Mouse (Mus musculus) mesoderm, embryonic 11.5 days (tissue): ENCODE measurements around the gene Adarb2.

ENCODE experiments used
- DNase-seq: peaks from one replicate; pipeline ENCODE4 v3.0.0-alpha.2; 2012; ENCODE audit warnings: low read depth, low spot score

Gene Adarb2

DNA sequence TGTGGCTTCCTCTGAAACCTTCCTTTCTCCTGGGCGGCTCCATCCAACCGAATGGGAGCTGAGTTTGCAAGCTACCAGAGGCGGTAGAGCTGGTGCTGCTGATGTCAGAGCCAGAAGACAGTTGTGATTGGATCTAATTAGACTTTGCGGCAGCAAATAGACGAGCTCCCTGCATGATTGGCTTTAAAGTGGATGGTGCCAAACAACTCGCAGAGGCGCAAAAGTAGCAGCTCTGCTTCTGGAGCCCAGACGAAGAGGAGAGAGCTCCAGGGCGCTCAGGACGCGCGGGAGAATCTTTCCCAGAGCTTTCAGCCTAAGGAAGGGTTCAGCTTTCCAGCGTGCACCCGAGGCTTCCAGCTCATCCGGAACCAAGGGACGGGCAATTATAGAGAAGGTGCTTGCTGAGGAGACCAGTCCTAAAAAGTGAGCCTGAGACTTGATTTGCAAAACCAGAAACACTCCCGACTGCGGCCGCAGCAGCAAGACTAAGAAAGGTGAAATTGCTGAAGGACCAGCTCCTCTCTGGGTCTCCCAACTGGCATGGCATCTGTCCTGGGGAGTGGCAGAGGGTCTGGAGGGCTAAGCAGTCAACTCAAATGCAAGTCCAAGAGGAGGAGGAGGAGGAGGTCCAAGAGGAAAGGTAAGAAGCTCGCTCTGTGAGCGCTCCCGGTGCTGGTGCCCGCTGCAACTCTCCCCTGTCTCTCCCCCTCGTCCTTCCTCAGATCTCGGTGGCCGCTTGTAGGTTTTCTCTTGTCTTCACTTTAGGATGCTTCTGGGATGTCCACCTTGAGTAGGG lies at the start of gene Adarb2:
TSS of gene Adarb2 (plus strand) at position 186 of the 796 bp plus-strand sequence.
- peak; percentile 69 for DNase-seq

DNA sequence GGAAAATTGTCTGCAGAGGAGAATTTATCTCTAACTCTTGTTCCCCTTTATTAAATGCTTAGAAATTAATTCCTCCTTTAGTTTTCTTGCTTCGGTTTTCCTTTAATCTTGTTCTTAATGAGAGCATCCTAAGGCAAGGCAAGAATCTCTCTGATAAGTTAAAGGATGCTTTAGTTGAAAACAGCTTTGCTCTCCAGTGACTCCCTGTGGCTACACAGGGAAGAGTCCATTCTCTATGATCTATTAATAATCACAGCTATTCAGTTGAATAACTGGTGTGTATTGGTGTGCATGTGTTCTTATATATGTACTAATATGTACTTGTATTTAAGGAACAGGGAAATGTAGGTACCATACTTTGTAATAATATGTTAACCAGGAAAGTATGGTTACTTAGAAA lies 28.9 kb upstream of the Adarb2 start:
- no peak for DNase-seq

DNA sequence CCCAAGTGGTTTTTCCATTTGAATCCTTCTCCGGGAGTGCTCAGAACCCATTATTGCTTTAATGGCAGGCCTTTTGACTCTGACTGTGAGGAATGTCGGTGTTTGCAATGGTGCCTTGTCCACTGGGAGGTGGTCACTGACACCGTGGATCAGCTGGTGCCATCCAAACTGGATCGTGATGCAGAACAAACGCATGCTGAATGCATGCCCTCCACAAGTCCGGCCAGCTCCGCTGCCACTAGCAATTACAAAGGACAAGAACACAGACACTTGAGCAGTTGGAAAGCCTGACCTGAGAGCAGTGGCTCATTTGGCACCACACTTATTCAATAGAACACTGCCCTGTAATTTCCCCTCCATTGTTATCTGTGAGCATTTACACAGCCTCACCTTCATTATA lies 10.7 kb upstream of the Adarb2 start:
- DNase-seq, result no peak

DNA sequence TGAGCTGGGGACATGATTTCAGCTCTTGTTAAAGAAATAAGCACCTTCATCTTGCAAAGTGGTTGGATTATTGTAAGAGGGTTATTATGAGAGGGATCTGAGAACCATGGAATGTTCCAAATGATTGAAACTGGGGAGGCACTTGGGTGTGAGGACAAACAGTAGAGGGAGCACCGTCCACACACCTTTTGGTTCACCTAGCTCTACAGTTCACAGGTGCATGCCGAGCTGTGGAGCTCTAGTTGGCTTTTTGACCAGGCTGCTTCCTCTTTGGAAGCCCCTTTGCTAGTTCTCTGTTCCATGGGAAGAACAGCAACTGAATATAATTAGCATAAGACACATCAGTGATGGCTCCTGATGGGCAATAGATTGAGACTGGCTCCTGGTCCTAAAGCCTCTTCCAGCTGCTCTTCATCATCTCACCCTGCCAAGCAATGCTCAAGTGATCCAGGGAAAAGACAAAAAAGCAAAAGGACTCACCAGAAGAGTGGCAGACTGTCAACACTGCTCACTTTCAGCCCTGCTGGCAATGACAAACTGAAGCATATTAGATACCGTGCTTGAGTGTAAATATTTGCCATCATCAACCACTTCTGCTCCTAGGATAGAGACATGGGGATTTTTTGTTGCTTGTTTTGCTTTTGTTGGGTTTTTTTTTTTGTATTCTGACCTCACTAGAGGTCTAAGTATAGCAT lies 3.3 kb upstream of the Adarb2 start:
- no peak for DNase-seq

DNA sequence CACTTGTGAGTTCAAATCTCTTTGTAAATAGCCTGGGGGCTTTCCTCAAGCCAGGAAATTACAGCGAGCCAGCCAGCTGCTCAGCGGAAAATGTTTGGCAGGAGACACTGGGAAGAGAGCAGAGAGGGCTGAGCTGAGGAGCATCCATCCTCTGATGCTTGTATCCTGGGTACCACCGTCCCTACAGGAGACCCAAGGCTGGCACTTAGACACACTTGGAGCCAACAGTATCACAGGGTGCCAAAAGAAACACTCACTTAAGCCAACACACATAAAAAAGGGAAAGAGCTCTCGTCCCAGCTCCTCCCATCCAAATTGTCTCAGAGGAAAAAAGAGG lies 779 bp downstream of the Adarb2 start:
- no peak for DNase-seq

DNA sequence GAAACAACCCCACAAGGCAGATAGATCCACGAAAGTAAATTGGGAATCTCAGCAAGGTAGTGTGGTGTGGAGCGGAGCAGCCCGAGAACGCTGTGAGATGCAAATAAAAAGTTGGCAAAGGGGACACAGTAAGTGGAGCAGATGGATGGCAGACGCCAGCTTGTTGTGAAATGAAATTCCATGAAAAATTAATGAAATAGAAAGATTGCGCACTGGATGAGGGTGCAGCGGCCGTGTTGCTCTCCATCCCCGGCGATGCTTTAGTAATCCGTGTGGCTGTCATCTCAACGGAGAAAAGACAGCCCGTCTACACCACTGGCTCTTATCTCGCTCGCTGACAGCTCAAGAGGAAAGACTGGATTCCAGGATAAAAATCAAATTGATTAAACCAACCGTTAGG lies 4.7 kb downstream of the Adarb2 start:
- no peak for DNase-seq

DNA sequence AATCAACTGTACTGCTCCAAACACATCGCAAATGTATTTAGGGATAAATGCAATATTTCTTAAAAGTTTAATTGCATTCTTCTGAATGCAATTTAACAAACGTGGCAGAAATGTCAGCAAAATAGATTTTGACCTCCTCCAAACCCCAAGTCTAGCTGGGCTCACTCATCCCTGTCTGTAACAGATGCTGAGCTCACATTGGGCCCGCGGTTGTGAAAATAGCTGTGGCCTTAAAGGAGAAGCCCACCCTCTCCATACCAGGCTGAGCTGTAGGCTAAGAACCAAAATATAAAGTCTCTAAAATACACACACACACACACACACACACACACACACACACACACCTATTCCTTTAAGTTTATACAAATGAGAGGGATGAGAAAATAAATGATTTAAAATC lies 8.1 kb downstream of the Adarb2 start:
- DNase-seq, result no peak

DNA sequence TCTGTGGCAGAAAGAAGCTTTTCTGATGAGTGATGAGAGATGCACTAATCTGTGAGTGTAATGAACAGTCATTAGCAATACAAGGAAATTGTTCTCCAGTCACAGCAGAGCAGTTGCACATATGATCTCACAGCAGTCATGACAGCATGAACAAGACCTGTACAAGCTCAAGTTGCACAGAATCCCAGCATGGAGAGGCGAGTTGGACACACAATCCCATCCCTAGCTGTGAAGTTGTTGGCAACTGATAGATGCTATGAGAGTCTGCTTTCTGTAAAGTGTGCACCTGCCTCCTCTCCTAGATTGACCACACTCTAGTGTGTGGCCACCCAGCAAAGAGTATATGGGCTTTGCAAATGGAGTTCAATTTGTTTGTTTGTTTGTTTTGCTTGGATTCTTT lies 36.2 kb downstream of the Adarb2 start:
- no peak for DNase-seq

DNA sequence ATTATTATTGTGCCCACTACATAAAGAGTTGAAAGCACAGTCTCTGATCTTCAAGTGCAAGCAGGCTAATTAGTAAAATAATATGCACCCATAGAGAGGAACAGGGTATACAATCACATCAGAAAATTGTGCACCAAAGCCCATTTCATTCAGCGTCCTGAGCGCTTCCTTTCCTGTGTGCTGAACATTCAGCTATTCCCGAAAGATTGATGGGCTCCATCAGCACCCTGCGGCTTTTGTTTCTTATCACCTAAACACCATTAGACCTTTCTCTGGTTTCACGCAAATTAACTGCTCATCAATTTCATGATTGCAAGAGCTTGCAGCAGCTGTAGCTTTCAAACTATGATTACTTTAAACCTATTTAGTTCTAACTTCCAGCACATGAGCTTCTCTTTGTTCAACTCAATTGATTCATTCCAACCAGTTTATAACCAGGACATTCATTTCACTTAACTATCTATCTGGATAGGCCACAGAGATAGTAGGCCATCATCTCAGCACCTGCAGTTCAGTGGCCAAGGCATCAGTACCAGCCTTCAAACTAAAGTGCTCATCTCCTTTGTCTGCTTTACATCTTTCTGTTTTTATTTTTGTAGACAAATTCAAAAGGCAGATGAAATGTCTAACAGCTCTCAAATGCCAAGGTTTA lies 45.5 kb downstream of the Adarb2 start:
- peak; percentile 37 for DNase-seq

DNA sequence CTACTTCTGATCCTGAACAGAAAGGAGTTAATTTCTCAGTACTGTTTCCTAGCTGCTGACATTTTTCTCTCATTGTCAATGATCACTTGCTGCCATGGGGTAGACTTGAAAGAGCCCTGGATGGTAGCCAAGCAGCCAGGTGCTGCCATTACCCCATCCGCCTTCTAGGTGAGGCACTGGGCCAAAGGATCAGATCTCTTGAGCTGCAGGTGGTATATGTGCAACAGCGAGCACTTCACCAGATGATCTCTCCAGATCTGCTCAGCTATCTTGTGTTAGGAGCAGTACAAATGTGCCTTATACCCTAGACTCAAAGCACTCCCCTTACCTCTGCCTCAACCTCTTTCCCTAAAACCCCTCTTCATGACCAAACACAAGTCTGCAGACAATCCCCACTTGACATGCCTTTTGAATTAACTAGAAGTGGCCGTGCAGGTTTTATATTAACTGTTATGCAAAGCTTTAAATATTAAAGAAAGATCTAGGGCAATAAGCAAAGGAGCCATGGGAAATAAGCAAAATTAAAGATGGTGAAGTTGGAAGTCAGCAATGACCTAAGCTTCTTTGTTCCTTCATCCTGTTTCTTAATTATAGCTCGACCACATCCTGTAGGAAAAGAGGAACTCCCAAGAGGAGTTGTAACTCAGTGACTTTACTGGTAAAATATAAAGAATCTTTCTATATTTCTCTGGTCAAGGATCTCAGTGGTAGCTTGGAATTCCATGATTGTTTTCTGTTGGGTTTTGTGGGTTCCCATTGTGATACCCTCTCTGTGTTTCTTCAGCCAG lies 69.7 kb downstream of the Adarb2 start:
- no peak for DNase-seq

DNA sequence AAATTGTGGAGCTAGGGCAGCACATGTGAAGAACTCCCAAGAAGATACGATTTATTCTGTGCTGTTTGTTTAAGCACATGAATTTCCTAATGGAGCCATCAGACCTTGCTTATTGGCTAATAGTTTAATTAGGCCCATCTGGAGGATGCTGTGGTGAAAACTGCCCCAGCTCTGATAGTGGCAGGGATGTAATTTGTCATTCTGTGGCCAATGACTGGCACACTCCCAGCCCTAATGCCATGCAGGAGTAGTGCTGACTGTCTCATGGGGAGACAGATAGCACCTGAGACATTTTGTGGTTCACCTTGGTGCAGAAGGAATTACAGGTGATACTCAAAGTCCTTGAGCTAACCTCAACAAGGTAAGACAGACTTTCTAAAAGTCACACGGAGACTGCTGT lies 80.5 kb downstream of the Adarb2 start:
- no peak for DNase-seq

DNA sequence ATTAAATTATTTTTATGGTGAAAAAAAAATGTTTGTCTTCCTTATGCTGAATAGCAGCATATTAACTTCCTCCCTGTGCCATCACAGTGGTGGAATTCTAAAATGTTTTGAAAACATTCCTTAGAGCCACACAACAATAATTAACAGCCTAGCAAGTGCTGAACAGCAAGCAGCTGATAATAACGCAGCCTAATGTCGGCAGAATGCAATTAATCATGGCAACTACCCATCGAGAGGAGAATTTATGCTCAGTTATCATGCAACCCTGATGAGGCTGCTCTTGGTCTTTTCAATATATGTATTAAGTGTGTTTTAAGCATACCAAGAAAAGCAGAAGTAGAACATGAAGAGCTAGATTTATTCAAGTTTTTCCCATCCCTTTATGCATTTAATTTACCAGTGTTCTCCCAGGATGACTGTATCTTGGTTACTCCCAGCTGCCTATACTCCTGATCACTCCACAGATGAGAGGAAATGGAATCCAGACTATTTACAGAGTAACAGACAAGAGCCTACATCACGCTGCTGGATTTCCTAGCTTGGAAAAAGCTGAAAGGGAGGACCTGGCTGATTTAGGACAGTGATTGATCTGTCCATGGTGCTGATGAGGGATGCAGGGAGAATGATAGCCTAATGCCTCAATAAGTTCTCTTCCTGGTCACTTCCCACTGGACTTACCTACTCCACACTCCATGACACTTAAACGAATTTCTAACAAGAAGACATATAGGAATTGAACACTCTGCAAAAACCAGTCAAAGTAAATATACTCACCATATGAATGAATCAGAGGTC lies 113.9 kb downstream of the Adarb2 start:
- DNase-seq, result peak; percentile 26

DNA sequence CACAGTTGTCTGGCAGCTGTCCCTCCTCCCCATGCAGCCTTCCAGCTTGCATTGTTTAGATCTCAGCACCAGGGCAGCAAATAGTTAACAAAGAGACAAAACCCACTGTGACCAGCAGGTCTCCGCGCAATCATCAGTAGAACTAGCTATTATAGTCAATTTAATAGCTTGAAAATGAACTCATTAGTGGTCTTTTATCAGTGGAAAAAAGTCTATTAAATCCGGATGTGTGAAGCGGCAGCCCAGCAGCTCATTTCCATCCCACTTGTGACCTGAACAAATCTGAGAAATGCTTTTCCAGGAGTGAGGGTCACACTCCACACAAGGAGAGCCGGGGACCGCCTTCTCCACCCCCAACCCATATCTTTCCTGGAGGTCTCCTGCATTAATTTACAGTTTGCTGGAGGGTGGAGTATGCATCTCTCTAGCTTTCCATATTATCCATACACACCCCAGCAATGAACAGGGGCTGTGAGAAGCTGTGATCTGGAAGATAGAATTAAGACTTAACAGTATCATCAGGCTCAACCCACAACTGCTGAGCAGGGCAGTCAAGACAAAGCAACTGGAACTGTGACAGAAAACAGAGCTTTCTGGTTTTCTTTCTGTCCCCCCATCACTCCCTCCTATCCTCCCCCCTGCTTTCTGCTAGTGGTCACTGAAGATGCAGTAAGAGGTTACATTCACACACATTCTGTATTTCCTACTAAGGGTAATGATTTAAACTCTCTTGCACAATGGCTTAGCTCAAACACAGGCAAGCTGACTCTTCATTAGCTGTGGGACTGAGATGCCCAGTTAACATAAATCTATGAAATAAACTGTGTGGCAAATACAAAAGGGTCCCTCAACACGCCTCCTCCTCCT lies 131.2 kb downstream of the Adarb2 start:
- peak; percentile 22 for DNase-seq

DNA sequence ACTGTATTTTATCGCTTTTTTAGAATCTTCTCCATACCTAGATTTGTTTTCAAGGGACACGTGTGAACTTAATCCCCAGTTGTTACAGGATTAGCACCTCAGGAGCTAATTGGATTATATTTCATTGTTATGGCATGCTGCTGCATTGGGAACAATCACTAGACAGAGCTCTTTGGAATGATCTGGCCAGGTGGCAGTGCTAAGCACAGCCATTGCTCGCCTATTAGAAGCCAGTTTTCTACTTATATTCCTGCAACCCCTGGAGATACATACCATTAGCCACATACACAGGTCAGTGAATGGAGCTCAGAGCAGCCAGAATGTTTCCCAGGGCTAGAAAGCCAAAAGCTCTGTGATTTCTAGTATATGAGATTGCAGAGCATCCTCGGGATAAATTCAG lies 131.9 kb downstream of the Adarb2 start:
- no peak for DNase-seq

DNA sequence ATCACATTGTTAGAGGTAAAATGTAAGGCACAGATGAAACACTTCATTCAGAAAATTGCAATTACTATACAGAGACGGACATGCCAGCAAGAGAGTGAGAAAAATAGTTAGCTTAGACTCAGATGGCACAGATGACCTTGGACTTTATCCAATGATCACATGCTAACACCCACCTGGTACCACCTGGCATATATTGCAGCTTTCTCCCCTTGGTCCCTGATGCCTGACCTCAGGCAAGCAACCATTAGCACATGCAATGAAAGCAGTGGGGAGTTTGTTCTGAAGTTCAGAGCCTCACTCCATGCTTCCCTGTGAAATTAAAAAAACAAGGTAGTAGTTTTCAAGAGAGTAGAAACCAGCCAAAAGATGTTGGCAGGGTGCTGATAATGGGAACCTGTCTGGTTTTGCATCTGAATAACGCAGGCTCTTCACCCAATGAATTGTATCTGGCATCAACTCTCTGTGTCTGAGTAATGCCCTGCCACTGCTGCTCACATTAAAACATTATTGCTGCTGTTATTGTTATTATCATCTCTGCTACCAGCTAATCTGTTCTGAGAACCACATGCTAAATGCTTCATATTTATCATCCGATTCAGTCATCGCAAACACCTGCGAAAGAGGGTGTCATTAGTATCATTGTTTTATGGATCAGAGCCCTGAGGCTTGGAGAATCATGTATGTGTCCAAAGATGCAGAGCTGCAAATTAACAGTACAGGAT lies 138.6 kb downstream of the Adarb2 start:
- no peak for DNase-seq

DNA sequence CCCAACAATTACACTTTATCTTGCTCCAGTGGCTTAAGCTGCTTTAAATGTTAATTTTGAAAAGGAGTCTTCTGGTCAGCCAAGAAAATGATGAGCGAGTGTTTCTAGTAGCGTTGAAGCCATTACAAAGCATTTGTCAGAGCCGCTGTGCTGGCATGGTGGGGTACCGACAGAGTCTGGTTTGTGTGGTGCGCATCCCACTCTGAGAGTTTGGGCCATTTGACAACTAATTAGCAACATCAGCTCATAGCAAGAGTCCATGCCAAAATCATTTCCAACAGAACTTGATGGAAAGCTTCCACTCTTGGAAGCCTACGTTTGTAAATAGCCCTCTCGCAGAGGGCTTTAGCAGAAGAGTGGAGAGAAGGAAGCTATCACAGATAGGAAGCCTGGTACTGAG lies 144.5 kb downstream of the Adarb2 start:
- DNase-seq, result no peak

DNA sequence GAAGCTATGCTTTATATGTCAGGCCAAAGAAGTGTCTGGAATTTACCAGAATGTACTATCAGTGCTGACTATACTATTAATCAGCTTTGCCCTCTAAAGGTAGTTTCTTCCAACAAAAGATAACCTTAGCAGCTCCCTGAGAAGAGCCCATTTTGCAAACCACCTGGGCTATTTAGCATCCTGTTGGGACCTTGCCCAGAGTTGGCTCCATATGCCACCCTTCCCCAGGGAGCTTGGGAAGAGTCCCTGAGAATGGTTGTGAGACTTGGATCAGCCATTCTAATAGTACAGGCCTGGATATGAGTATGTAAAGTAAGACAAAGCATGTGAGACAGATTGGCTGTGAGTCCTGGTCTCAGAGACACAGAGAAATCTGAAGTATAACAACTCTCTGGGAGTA lies 149.7 kb downstream of the Adarb2 start:
- DNase-seq, result no peak

DNA sequence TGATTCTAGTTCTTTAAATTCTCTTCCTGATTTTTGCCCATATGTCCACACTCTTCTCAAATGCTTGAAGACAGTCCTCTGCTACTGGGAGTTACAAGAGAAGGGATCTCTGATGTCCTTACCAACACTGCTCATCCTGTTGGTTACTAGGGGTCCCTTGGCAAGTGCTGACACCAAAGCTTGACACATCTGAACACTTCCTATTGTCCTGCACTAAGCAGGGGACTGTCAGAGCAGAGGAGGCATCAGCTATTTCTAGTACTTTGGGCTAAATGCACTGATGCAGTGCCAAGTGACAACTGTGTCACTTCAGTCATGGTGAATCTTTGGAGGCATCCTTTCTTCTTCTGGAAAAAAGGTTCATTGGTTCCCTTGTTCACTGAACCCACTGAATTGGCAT lies 150.3 kb downstream of the Adarb2 start:
- DNase-seq, result no peak

DNA sequence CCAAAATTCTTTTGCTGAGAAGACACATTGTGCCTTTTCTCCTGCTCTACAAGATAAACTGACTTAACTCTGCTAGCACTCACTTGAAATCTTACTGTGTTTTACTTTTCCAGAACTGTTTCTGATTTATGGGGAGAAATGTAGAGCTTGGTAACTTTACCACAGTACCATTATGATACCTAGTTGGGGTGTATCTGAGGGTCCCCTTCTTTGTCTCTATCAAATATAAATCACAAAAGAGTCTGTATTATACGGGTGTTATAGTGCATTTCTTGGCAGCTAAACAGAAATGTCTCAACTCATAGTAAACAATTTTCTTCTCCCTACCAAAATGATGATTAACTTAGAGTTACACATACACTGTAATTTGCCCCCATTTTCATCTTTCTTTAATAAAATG lies 162.9 kb downstream of the Adarb2 start:
- DNase-seq, result no peak

DNA sequence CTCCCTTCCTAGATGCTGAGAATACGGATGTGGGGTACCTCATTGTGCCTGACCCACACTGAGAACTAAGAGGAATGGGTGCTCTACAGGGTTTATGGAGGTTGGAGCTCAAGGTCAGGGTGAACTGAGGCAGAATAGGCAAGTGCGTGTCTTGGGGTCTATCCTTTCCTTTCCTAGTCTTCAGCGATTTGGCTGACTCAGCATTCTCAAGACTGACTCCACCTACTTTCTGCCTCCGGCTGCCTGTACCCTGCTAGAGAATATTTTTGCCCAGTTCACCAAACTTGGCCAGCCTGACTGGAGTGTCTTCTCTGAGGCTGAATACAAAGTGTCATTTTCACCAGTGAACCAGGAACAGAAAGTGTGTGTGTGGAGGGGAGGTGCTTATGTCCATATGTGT lies 163.4 kb downstream of the Adarb2 start:
- no peak for DNase-seq
